Mouse (Mus musculus): Measurements from ENCODE around the gene Ap1s3.

DNA sequence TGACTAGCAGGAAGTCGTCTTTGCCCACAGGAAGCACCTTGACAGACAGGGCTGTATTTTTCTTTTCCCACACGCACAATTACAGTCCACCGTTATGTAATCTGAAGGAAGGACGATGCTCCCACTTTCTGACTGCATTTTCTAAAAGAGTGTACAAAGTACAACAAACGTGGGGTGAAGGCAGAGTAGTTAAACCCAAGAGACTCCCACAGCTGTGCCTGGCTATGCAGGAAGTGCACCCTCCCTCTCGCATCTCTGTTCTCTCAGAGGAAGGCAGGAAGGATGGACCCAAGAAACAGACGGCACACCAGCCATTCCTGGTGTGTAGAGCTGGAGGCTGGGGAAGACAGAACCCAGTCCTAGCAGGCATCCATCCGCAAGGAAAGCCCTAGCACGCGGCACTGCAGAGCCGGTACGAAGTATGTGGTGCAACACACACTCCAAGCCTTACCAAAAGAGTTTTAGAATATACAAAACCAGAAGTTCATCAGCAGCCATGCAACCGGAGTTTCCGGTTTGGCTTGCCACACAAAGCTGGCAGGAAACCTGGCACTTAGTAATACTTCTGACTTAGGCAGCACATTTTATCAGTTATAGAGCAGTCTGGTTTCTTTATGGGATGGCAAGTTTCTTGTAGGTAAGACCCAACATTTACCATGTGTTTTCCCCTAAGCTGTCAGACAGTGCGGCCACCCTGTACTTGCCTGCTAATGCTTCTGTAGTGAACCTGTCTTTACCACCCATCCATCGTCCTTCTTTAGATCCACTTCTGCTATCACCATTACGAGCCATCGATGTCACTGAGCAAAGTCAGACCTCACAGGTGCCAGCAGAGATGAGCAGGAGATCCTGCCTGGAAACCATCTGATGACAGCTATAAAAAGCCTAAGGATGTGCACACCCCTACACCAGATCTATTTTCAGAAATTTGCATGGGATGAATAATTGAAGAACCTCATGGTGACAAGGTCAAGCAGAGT is 39.7 kb upstream of the Ap1s3 start:
- no peak for TF ChIP-seq POLR2A (IDR thresholded peaks at IDR 0.05; ENCODE audit: borderline replicate concordance, insufficient read depth, low read length)
- TF ChIP-seq CTCF (IDR thresholded peaks at IDR 0.05; ENCODE audit: borderline replicate concordance, insufficient read depth, low read depth, low read length), result no peak
